Mouse (Mus musculus) heart, adult 2 months (tissue): ENCODE results near the gene Bmp6.

Experiments used
- CTCF ChIP-seq: fragments of 200-600 bp; IDR thresholded peaks from 2 replicates; pipeline ENCODE4 v1.8.1; 2022; ENCODE audit warnings: antibody characterized with exemption, mild to moderate bottlenecking, moderate library complexity
- EP300 ChIP-seq: fragments of 200-500 bp; IDR thresholded peaks from 2 replicates; pipeline ENCODE4 v1.6.1; 2011; ENCODE audit warnings: low read depth, low read length, control low read depth; ENCODE audit not compliant: insufficient read depth
- POLR2A ChIP-seq: fragments of 200-500 bp; IDR thresholded peaks from 2 replicates; pipeline ENCODE4 v1.6.1; 2011; ENCODE audit warnings: mild to moderate bottlenecking, low read depth, low read length, control low read depth; ENCODE audit not compliant: insufficient read depth

- TF ChIP-seq CTCF (no peak), POLR2A (no peak), EP300 (no peak)
Observed at GRCm38 (mm10) chr13:38387453-38388040, 42.6 kb downstream of the Bmp6 start.
